Mouse (Mus musculus): ENCODE results near the gene Vapa.

Vapa gene

GRCm38 (mm10) chr17:65618431-65618830, 5.1 kb upstream of the Vapa start:
- DNase-seq: no peak

- no peak for DNase-seq
These were observed 2.3 kb upstream of the Vapa start for GRCm38 (mm10) chr17:65615678-65616077.

GRCm38 (mm10) chr17:65614431-65614830, 1.1 kb upstream of the Vapa start:
- DNase-seq: no peak

- DNase-seq: no peak
These were observed 253 bp downstream of the Vapa start for GRCm38 (mm10) chr17:65613142-65613462.

GRCm38 (mm10) chr17:65612391-65613141, 789 bp downstream of the Vapa start:
- peak; percentile 28 to 51 for DNase-seq

- no peak for DNase-seq
These were observed 1.6 kb downstream of the Vapa start for GRCm38 (mm10) chr17:65611721-65612120.

- no peak for DNase-seq
These were observed 4.6 kb downstream of the Vapa start for GRCm38 (mm10) chr17:65608743-65609142.

- no peak for DNase-seq
These were observed 5.1 kb downstream of the Vapa start for GRCm38 (mm10) chr17:65608312-65608687.

GRCm38 (mm10) chr17:65607574-65608311, 5.6 kb downstream of the Vapa start:
- DNase-seq: peak in 1 of 2 experiments; percentile 11

GRCm38 (mm10) chr17:65606014-65606413, 7.3 kb downstream of the Vapa start:
- DNase-seq: no peak

- no peak for DNase-seq
These were observed 8.5 kb downstream of the Vapa start for GRCm38 (mm10) chr17:65604892-65605291.

GRCm38 (mm10) chr17:65604315-65604714, 9.0 kb downstream of the Vapa start:
- no peak for DNase-seq

- DNase-seq: no peak
These were observed 15.4 kb downstream of the Vapa start for GRCm38 (mm10) chr17:65597857-65598486.

GRCm38 (mm10) chr17:65594687-65595086, 18.7 kb downstream of the Vapa start:
- no peak for DNase-seq

GRCm38 (mm10) chr17:65586892-65587291, 26.5 kb downstream of the Vapa start:
- DNase-seq: no peak

- DNase-seq: no peak
These were observed 31.9 kb downstream of the Vapa start for GRCm38 (mm10) chr17:65581440-65581839.

GRCm38 (mm10) chr17:65579766-65580165, 33.6 kb downstream of the Vapa start:
- no peak for DNase-seq

GRCm38 (mm10) chr17:65575339-65575738, 38.0 kb downstream of the Vapa start:
- DNase-seq: no peak

- DNase-seq: no peak
These were observed 38.5 kb downstream of the Vapa start for GRCm38 (mm10) chr17:65574850-65575249.

- peak in 1 of 2 experiments; percentile 33 for DNase-seq
These were observed 41.5 kb downstream of the Vapa start for GRCm38 (mm10) chr17:65571866-65572265.

GRCm38 (mm10) chr17:65571466-65571865, 41.9 kb downstream of the Vapa start:
- DNase-seq: no peak

GRCm38 (mm10) chr17:65564189-65564588, 49.2 kb downstream of the Vapa start:
- DNase-seq: no peak

- no peak for DNase-seq
These were observed 50.0 kb downstream of the Vapa start for GRCm38 (mm10) chr17:65563345-65563744.

- DNase-seq: peak in 1 of 2 experiments; percentile 63
These were observed 50.6 kb downstream of the Vapa start for GRCm38 (mm10) chr17:65562761-65563160.
